Mouse (Mus musculus) kidney, adult 2 months (tissue): ENCODE data around the gene Dgki.

Experiments used
- CTCF ChIP-seq: fragments of 200-500 bp; conservative IDR thresholded peaks from 2 replicates; pipeline ENCODE4 v1.5.1; 2011; ENCODE audit warnings: low read depth, mild to moderate bottlenecking, control low read depth, low read length, moderate library complexity, mixed read lengths; ENCODE audit not compliant: insufficient read depth, insufficient read length
- POLR2A ChIP-seq: fragments of 200-500 bp; IDR thresholded peaks from one replicate; pipeline ENCODE4 v1.6.1; 2011; ENCODE audit warnings: low read depth, low read length, control low read depth

DNA sequence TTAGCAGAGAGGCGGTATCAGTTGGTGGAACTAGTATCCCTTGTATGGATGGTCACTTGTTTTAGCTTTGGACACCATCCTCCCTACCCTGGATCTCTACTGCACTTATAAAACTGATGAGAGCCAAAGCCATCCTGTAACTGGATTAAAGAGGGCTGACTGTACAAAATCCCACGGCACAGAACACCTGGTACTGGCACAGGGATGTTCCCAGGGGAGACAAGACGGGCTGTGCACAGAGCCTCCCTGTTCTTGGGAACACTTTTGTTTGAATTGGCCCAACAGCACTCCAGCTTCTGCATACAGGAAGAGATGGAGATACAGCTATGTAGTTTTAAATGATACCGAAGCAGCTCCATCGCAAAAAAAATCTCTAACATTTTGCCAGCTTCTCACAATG lies 395.1 kb downstream of the Dgki start:
- TF ChIP-seq CTCF = no peak
- TF ChIP-seq POLR2A = no peak
